Mouse (Mus musculus): Measurements from ENCODE around the gene Kifc1. TPM values are rescaled to one million over a fixed set of nuclear protein-coding genes. Genes with fewer than 3 reads are reported as not detected.

The Kifc1 gene
- polyA plus RNA-seq, 1 experiment: 57.3 TPM

- Histone ChIP-seq H3K4me3 (ENCODE audit: control insufficient read depth, insufficient read depth, low read length) (no peak overlapping the region), H3K27ac (ENCODE audit: control insufficient read depth, insufficient read depth, low read length) (no peak overlapping the region), H3K27me3 (ENCODE audit: control insufficient read depth, insufficient read depth, low read length) (no peaks in the 10 kb centered on the region), H3K4me1 (replicated peaks; ENCODE audit: control insufficient read depth, insufficient read depth, low read length) (peaks cover 18% of the 10 kb centered on the region), H3K36me3 (ENCODE audit: control insufficient read depth, insufficient read depth, low read length) (peaks cover 9% of the 10 kb centered on the region)
- no peak for DNase-seq
- WGBS: 95% methylated on average over 11 of the region's 11 CpGs
- TF ChIP-seq CTCF (IDR thresholded peaks at IDR 0.05; ENCODE audit: borderline replicate concordance, control insufficient read depth, extremely low read depth, insufficient read depth, low read length, poor library complexity): no peak
- TF ChIP-seq POLR2A (IDR thresholded peaks at IDR 0.05; ENCODE audit: control insufficient read depth, extremely low read depth, insufficient read depth, low read length, poor library complexity): no peak
These were observed 41.5 kb upstream of the Kifc1 start for GRCm38 (mm10) chr17:33931947-33932346.

- WGBS: 34% methylated on average over 18 of the region's 18 CpGs
- DNase-seq: no peak
- no peak overlapping the region for H3K27ac ChIP-seq (ENCODE audit: control insufficient read depth, insufficient read depth, low read length)
- TF ChIP-seq CTCF (IDR thresholded peaks at IDR 0.05; ENCODE audit: borderline replicate concordance, control insufficient read depth, extremely low read depth, insufficient read depth, low read length, poor library complexity) (no peak), POLR2A (IDR thresholded peaks at IDR 0.05; ENCODE audit: control insufficient read depth, extremely low read depth, insufficient read depth, low read length, poor library complexity) (no peak)
- peak overlapping the region; percentile 75 for H3K4me3 ChIP-seq (ENCODE audit: control insufficient read depth, insufficient read depth, low read length)
- H3K27me3 ChIP-seq (ENCODE audit: control insufficient read depth, insufficient read depth, low read length): no peaks in the 10 kb centered on the region
- peaks cover 18% of the 10 kb centered on the region for H3K4me1 ChIP-seq (replicated peaks; ENCODE audit: control insufficient read depth, insufficient read depth, low read length)
- H3K36me3 ChIP-seq (ENCODE audit: control insufficient read depth, insufficient read depth, low read length): peaks cover 6% of the 10 kb centered on the region; the same call in 1 of the 2 replicates
These were observed 40.9 kb upstream of the Kifc1 start for GRCm38 (mm10) chr17:33931159-33931866.

- Histone ChIP-seq H3K4me3 (ENCODE audit: control insufficient read depth, insufficient read depth, low read length) (peak overlapping the region; percentile 75), H3K27me3 (ENCODE audit: control insufficient read depth, insufficient read depth, low read length) (no peaks in the 10 kb centered on the region), H3K36me3 (ENCODE audit: control insufficient read depth, insufficient read depth, low read length) (peaks cover 6% of the 10 kb centered on the region; the same call in 1 of the 2 replicates), H3K27ac (ENCODE audit: control insufficient read depth, insufficient read depth, low read length) (peak overlapping the region; percentile 93), H3K4me1 (replicated peaks; ENCODE audit: control insufficient read depth, insufficient read depth, low read length) (peaks cover 18% of the 10 kb centered on the region)
- TF ChIP-seq POLR2A (IDR thresholded peaks at IDR 0.05; ENCODE audit: control insufficient read depth, extremely low read depth, insufficient read depth, low read length, poor library complexity) (0 out of 2 replicates have a peak, but pooled peaks have one; percentile 7), CTCF (IDR thresholded peaks at IDR 0.05; ENCODE audit: borderline replicate concordance, control insufficient read depth, extremely low read depth, insufficient read depth, low read length, poor library complexity) (no peak)
- DNase-seq: peak; percentile 79
- WGBS: under 1% methylated on average over 45 of the region's 45 CpGs
These were observed 40.1 kb upstream of the Kifc1 start for GRCm38 (mm10) chr17:33930280-33931158.

GRCm38 (mm10) chr17:33929371-33930279, 39.2 kb upstream of the Kifc1 start, which contains the start of gene Rgl2:
Gene Rgl2 (plus strand): TSS chr17:33929543.
- Histone ChIP-seq H3K4me3 (ENCODE audit: control insufficient read depth, insufficient read depth, low read length) (peak within 1 kb of the TSS; percentile 75), H3K4me1 (replicated peaks; ENCODE audit: control insufficient read depth, insufficient read depth, low read length) (peaks cover 18% of the 10 kb centered on the region), H3K27me3 (ENCODE audit: control insufficient read depth, insufficient read depth, low read length) (no peaks in the 10 kb centered on the region), H3K36me3 (ENCODE audit: control insufficient read depth, insufficient read depth, low read length) (peaks cover 6% of the 10 kb centered on the region; the same call in 1 of the 2 replicates), H3K27ac (ENCODE audit: control insufficient read depth, insufficient read depth, low read length) (peak within 1 kb of the TSS; percentile 93)
- WGBS: under 1% methylated on average over 79 of the region's 80 CpGs
- peak; percentile 94 for DNase-seq
- TF ChIP-seq CTCF (IDR thresholded peaks at IDR 0.05; ENCODE audit: borderline replicate concordance, control insufficient read depth, extremely low read depth, insufficient read depth, low read length, poor library complexity) (0 out of 2 replicates have a peak, but pooled peaks have one; percentile 51), POLR2A (IDR thresholded peaks at IDR 0.05; ENCODE audit: control insufficient read depth, extremely low read depth, insufficient read depth, low read length, poor library complexity) (no peak)

- Histone ChIP-seq H3K27ac (ENCODE audit: control insufficient read depth, insufficient read depth, low read length) (no peak overlapping the region), H3K4me3 (ENCODE audit: control insufficient read depth, insufficient read depth, low read length) (no peak overlapping the region), H3K4me1 (replicated peaks; ENCODE audit: control insufficient read depth, insufficient read depth, low read length) (peaks cover 18% of the 10 kb centered on the region), H3K27me3 (ENCODE audit: control insufficient read depth, insufficient read depth, low read length) (no peaks in the 10 kb centered on the region), H3K36me3 (ENCODE audit: control insufficient read depth, insufficient read depth, low read length) (peaks cover 5% of the 10 kb centered on the region; the same call in 1 of the 2 replicates)
- 85% methylated on average over 21 of the region's 21 CpGs for WGBS
- DNase-seq: no peak
- TF ChIP-seq POLR2A (IDR thresholded peaks at IDR 0.05; ENCODE audit: control insufficient read depth, extremely low read depth, insufficient read depth, low read length, poor library complexity): no peak
- TF ChIP-seq CTCF (IDR thresholded peaks at IDR 0.05; ENCODE audit: borderline replicate concordance, control insufficient read depth, extremely low read depth, insufficient read depth, low read length, poor library complexity): no peak
These were observed 37.9 kb upstream of the Kifc1 start for GRCm38 (mm10) chr17:33928251-33928947.

Measured in thymus, adult 2 months (tissue).